Mouse (Mus musculus): Measurements from ENCODE around the gene Olfr1132. TPM values are rescaled to one million over a fixed set of nuclear protein-coding genes. Genes with fewer than 3 reads are reported as not detected.
"Not testable (repeated sequence)": the region's sequence is repeated elsewhere in the genome, so short reads cannot be mapped to it uniquely, and the experiment has no call there.

Olfr1132 gene
- not detected in 2 replicates for polyA plus RNA-seq (2014; fragmentation: Nextera tagmentation; extraction: Ambion mirVana)

GRCm38 (mm10) chr2:87637435-87637834, at the start of gene Olfr1132:
Olfr1132 (minus strand) TSS chr2:87637535.
- no peak within 1 kb of the TSS for H3K4me2 ChIP-seq (ENCODE audit: low read depth, low read length)
- DNase-seq (ENCODE audit: low spot score), result no peak
- no peaks in the 10 kb centered on the region for H3K4me1 ChIP-seq (ENCODE audit: control insufficient read depth, insufficient read depth, low read length)
- no peaks in the 10 kb centered on the region for H3K27me3 ChIP-seq (ENCODE audit: control insufficient read depth, insufficient read depth, low read length)
- no peak within 1 kb of the TSS for H3K27ac ChIP-seq (replicated peaks; ENCODE audit: low read depth, low read length)
- no peaks in the 10 kb centered on the region for H3K36me3 ChIP-seq (replicated peaks; ENCODE audit: control insufficient read depth, insufficient read depth, low read depth, low read length)
- no peak for ATAC-seq (replicated peaks; ENCODE audit: insufficient number of reproducible peaks, low FRiP score, low TSS enrichment, low read depth)
- H3K4me3 ChIP-seq (ENCODE audit: low read depth, low read length), result no peak within 1 kb of the TSS
- H3K9ac ChIP-seq (replicated peaks; ENCODE audit: low read length), result no peak within 1 kb of the TSS
- no peaks in the 10 kb centered on the region for H3K9me3 ChIP-seq (replicated peaks; ENCODE audit: control insufficient read depth, low read length)

- no peak within 1 kb of the TSS for H3K4me2 ChIP-seq (ENCODE audit: low read depth, low read length)
- H3K27me3 ChIP-seq (ENCODE audit: control insufficient read depth, insufficient read depth, low read length), result no peaks in the 10 kb centered on the region
- WGBS, result 23% methylated on average over 1 of the region's 1 CpGs
- no peaks in the 10 kb centered on the region for H3K9me3 ChIP-seq (replicated peaks; ENCODE audit: control insufficient read depth, low read length)
- H3K4me1 ChIP-seq (ENCODE audit: control insufficient read depth, insufficient read depth, low read length), result no peaks in the 10 kb centered on the region
- H3K36me3 ChIP-seq (replicated peaks; ENCODE audit: control insufficient read depth, insufficient read depth, low read depth, low read length), result no peaks in the 10 kb centered on the region
- DNase-seq (ENCODE audit: low spot score) (no peak), ATAC-seq (replicated peaks; ENCODE audit: insufficient number of reproducible peaks, low FRiP score, low TSS enrichment, low read depth) (no peak)
- H3K4me3 ChIP-seq (ENCODE audit: low read depth, low read length), result no peak within 1 kb of the TSS
- no peak within 1 kb of the TSS for H3K27ac ChIP-seq (replicated peaks; ENCODE audit: low read depth, low read length)
- no peak within 1 kb of the TSS for H3K9ac ChIP-seq (replicated peaks; ENCODE audit: low read length)
These were observed 36.2 kb upstream of the Olfr1132 start, which contains the start of gene Olfr1135 for GRCm38 (mm10) chr2:87673564-87673963. Olfr1135 (minus strand) TSS chr2:87673664.

- H3K9ac ChIP-seq (replicated peaks; ENCODE audit: low read length), result no peak within 1 kb of the TSS
- no peak for ATAC-seq (replicated peaks; ENCODE audit: insufficient number of reproducible peaks, low FRiP score, low TSS enrichment, low read depth)
- WGBS, result 91% methylated on average over 2 of the region's 2 CpGs
- no peak within 1 kb of the TSS for H3K4me3 ChIP-seq (ENCODE audit: low read depth, low read length)
- H3K9me3 ChIP-seq (replicated peaks; ENCODE audit: control insufficient read depth, low read length), result no peaks in the 10 kb centered on the region
- DNase-seq (ENCODE audit: low spot score), result no peak
- no peak within 1 kb of the TSS for H3K4me2 ChIP-seq (ENCODE audit: low read depth, low read length)
- H3K27ac ChIP-seq (replicated peaks; ENCODE audit: low read depth, low read length), result no peak within 1 kb of the TSS
- H3K4me1 ChIP-seq (ENCODE audit: control insufficient read depth, insufficient read depth, low read length), result no peaks in the 10 kb centered on the region
- H3K27me3 ChIP-seq (ENCODE audit: control insufficient read depth, insufficient read depth, low read length), result no peaks in the 10 kb centered on the region
- H3K36me3 ChIP-seq (replicated peaks; ENCODE audit: control insufficient read depth, insufficient read depth, low read depth, low read length), result no peaks in the 10 kb centered on the region
These were observed 21.0 kb upstream of the Olfr1132 start, which contains the start of gene Olfr1134 for GRCm38 (mm10) chr2:87658360-87658759. Olfr1134 (minus strand) TSS chr2:87658460.

- no peak within 1 kb of the TSS for H3K27ac ChIP-seq (replicated peaks; ENCODE audit: low read depth, low read length)
- H3K27me3 ChIP-seq (ENCODE audit: control insufficient read depth, insufficient read depth, low read length), result no peaks in the 10 kb centered on the region
- no peaks in the 10 kb centered on the region for H3K4me1 ChIP-seq (ENCODE audit: control insufficient read depth, insufficient read depth, low read length)
- no peaks in the 10 kb centered on the region for H3K36me3 ChIP-seq (replicated peaks; ENCODE audit: control insufficient read depth, insufficient read depth, low read depth, low read length)
- no peak within 1 kb of the TSS for H3K4me3 ChIP-seq (ENCODE audit: low read depth, low read length)
- no peak for DNase-seq (ENCODE audit: low spot score)
- H3K9me3 ChIP-seq (replicated peaks; ENCODE audit: control insufficient read depth, low read length), result no peaks in the 10 kb centered on the region
- no peak within 1 kb of the TSS for H3K4me2 ChIP-seq (ENCODE audit: low read depth, low read length)
- ATAC-seq (replicated peaks; ENCODE audit: insufficient number of reproducible peaks, low FRiP score, low TSS enrichment, low read depth), result no peak
- H3K9ac ChIP-seq (replicated peaks; ENCODE audit: low read length), result no peak within 1 kb of the TSS
These were observed 9.9 kb upstream of the Olfr1132 start, which contains the start of gene Olfr1133 for GRCm38 (mm10) chr2:87647274-87647673. Olfr1133 (minus strand) TSS chr2:87647374.

DNA sequence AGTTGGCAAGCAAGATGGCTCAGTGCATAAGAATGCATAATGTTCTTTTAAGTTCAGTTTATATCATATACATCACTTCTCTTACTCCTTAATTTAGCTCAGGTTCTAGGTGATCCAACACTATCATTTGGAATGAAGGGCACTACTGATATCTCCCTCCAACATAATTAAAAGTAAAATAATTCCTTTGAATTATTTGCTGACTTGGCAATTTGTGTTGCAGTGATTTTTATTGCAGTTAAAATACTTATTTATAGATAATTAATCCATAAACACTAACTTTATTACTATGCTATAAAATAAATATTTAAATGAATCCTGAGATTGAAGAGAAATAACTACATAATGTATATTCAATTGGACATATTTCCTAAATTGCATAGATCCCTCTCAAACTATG, 5.1 kb upstream of the Olfr1132 start:
- Histone ChIP-seq H3K9me3 (replicated peaks; ENCODE audit: control insufficient read depth, low read length) (no peaks in the 10 kb centered on the region), H3K36me3 (replicated peaks; ENCODE audit: control insufficient read depth, insufficient read depth, low read depth, low read length) (no peaks in the 10 kb centered on the region), H3K27ac (replicated peaks; ENCODE audit: low read depth, low read length) (no peak overlapping the region), H3K4me1 (ENCODE audit: control insufficient read depth, insufficient read depth, low read length) (no peaks in the 10 kb centered on the region), H3K27me3 (ENCODE audit: control insufficient read depth, insufficient read depth, low read length) (no peaks in the 10 kb centered on the region), H3K4me3 (ENCODE audit: low read depth, low read length) (no peak overlapping the region), H3K9ac (replicated peaks; ENCODE audit: low read length) (no peak overlapping the region), H3K4me2 (ENCODE audit: low read depth, low read length) (no peak overlapping the region)
- ATAC-seq (replicated peaks; ENCODE audit: insufficient number of reproducible peaks, low FRiP score, low TSS enrichment, low read depth) (no peak), DNase-seq (ENCODE audit: low spot score) (no peak)

GRCm38 (mm10) chr2:87626804-87627203, 10.5 kb downstream of the Olfr1132 start, which contains the start of gene Olfr1131:
Olfr1131 (plus strand) TSS chr2:87627104.
- 65% methylated on average over 3 of the region's 3 CpGs for WGBS
- Histone ChIP-seq H3K4me2 (ENCODE audit: low read depth, low read length) (no peak within 1 kb of the TSS), H3K27ac (replicated peaks; ENCODE audit: low read depth, low read length) (no peak within 1 kb of the TSS), H3K27me3 (ENCODE audit: control insufficient read depth, insufficient read depth, low read length) (no peaks in the 10 kb centered on the region), H3K9me3 (replicated peaks; ENCODE audit: control insufficient read depth, low read length) (no peaks in the 10 kb centered on the region), H3K4me1 (ENCODE audit: control insufficient read depth, insufficient read depth, low read length) (no peaks in the 10 kb centered on the region), H3K4me3 (ENCODE audit: low read depth, low read length) (no peak within 1 kb of the TSS), H3K9ac (replicated peaks; ENCODE audit: low read length) (no peak within 1 kb of the TSS), H3K36me3 (replicated peaks; ENCODE audit: control insufficient read depth, insufficient read depth, low read depth, low read length) (no peaks in the 10 kb centered on the region)
- DNase-seq (ENCODE audit: low spot score), result no peak
- no peak for ATAC-seq (replicated peaks; ENCODE audit: insufficient number of reproducible peaks, low FRiP score, low TSS enrichment, low read depth)

- ATAC-seq (replicated peaks; ENCODE audit: insufficient number of reproducible peaks, low FRiP score, low TSS enrichment, low read depth); H3K27me3 ChIP-seq (ENCODE audit: control insufficient read depth, insufficient read depth, low read length): not testable (repeated sequence)
These were observed 31.4 kb downstream of the Olfr1132 start, which contains the start of gene Olfr1130 for GRCm38 (mm10) chr2:87605912-87606311. Olfr1130 (plus strand) TSS chr2:87606212.

More at GRCm38 (mm10) chr2:87605912-87606311, 31.4 kb downstream of the Olfr1132 start, which contains the start of gene Olfr1130:
- H3K36me3 ChIP-seq (replicated peaks; ENCODE audit: control insufficient read depth, insufficient read depth, low read depth, low read length); H3K4me1 ChIP-seq (ENCODE audit: control insufficient read depth, insufficient read depth, low read length); H3K4me3 ChIP-seq (ENCODE audit: low read depth, low read length); DNase-seq (ENCODE audit: low spot score); H3K27ac ChIP-seq (replicated peaks; ENCODE audit: low read depth, low read length); H3K9ac ChIP-seq (replicated peaks; ENCODE audit: low read length); H3K9me3 ChIP-seq (replicated peaks; ENCODE audit: control insufficient read depth, low read length); H3K4me2 ChIP-seq (ENCODE audit: low read depth, low read length): not testable (repeated sequence)
